Mouse (Mus musculus) layer of hippocampus, postnatal 14 days (tissue): ENCODE measurements around the gene Pard6b. TPM values are rescaled to one million over a fixed set of nuclear protein-coding genes. Genes with fewer than 3 reads are reported as not detected.
"Not testable (repeated sequence)": the region's sequence is repeated elsewhere in the genome, so short reads cannot be mapped to it uniquely, and the experiment has no call there.

Experiments used
- DNase-seq, 2 experiments: peaks; one replicate each; pipeline ENCODE4 v3.0.0; 2021 to 2022; ENCODE audit warnings: low spot score in 2 of 2, mixed read lengths in 1 of 2
- total RNA-seq, 2 experiments: library from RNA; stranded (reverse); gene quantifications; 2 replicates each; pipeline ENCODE4 v1.2.3; 2021

Pard6b gene
- total RNA-seq, 2 experiments from 2014 or later = 3.4 to 5.3 TPM

- DNase-seq = peak; percentile 52 to 59
Observed at GRCm38 (mm10) chr2:168098040-168098439, 17.2 kb downstream of the Pard6b start.

DNA sequence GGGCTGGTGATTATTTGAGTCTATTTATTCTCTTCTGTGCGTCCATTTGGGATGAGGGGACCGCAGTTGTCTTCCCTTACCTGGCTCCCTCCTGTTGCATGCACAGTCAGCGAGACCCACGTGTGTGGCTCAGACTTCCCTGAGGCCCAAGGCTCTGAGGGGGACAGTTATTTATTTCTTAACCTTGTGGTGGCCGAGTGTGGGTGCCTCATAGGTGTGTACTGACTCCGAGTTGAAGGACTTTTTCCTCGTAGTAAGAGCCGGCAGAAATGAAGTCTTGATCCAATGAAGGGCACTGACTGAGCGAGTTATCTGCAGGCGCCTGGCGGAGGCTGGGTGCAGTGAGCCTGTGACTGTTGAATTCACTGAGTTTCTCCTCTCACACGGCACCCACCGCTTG, 19.2 kb downstream of the Pard6b start:
- no peak for DNase-seq

- DNase-seq = no peak
Observed at GRCm38 (mm10) chr2:168101805-168102204, 21.0 kb downstream of the Pard6b start.

DNA sequence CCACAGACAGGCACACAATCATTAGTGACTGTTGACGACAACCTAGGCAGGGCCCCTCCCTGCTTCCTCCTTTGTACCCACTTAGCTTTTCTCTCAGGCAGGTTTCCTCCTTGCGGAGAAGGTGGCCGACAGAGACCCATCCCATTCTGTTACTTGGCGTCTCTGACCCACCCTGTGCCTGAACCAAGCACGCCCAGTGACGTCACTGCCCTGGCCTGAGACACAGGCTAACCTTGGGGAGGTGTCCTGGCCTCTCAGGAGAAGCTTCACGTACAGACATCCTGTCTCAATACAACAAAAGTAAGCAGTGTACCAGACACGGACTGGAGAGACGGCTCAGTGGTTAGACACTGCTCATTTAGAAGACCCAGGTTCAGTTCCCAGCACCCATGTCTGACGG, 22.5 kb downstream of the Pard6b start:
- no peak for DNase-seq

GRCm38 (mm10) chr2:168104375-168105144, 23.8 kb downstream of the Pard6b start:
- no peak for DNase-seq

DNA sequence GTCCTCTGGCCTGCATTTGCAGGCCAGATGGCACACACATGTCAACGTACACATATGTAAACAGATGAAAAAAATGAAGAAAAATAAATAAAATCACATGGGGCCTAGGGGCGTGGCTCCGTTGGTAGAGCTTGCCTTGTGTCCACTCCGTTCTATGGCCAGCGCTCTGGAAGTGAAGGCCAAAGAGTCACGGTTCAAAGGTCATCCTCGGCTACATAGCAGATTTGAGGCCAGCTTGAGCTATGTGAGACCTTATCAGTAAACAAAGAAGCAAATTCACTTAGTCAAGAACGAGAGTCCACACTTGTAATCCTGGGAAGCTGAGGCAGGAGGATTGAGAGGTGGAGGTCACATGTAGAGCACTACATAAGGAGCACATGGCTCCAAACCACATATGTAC, 24.5 kb downstream of the Pard6b start:
- no peak for DNase-seq

DNA sequence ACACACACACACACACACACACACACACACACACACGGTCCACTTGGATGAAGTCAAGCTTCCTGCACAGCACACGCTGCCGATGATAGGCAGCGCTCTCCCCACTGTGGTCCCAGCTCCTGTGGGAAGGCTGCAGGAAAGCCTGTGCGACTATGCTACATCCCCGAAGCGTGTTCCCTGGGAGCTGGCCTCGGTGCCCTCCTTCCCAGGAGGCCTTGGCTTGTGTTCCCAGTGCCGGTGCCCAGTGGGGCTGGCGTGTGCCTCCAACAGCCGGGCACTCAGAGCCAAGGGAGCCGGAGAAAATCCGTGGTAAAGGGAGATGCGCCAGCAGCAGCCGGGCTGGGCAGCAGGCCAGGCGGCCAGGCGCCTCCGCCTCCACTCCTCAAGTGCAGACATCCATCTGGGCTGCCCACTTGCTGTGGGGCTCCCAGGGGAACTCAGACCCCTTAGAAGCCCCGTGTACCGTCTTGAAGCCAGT, 25.9 kb downstream of the Pard6b start:
- DNase-seq = peak; percentile 91 to 92

DNA sequence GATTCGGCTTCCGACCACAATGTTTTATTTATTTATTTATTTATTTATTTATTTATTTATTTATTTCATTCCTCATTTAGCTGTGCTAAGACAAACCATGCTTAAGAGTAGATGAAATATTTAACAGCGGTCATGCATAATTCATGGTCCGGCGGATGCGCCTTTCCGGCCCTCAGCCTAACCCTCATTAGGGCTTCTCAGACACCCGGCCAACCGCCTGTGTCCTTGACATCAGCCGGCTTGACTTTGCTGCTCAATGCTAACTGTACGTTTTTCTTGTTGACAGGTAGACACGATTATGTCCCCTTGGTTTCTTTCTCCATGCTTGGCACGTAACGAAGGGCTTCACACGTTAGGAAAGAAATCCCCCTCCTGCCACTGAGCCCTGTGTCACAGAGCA, 26.6 kb downstream of the Pard6b start:
- no peak for DNase-seq

DNA sequence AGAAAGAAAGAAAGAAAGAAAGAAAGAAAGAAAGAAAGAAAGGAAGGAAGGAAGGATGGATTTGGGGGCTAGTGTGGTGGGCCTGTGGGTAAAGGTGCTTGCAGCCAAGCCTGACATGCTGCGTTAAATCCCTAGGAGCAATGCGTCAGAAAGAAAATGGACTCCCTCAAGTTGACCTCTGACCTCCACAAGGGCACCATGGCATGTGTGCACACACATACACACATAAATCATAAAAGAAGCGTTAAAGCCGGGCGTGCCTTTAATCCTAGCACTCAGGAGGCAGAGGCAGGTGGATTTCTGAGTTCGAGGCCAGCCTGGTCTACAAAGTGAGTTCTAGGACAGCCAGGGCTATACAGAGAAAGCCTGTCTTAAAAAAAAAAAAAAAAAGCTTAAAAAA, 27.1 kb downstream of the Pard6b start:
- DNase-seq = not testable (repeated sequence)

DNA sequence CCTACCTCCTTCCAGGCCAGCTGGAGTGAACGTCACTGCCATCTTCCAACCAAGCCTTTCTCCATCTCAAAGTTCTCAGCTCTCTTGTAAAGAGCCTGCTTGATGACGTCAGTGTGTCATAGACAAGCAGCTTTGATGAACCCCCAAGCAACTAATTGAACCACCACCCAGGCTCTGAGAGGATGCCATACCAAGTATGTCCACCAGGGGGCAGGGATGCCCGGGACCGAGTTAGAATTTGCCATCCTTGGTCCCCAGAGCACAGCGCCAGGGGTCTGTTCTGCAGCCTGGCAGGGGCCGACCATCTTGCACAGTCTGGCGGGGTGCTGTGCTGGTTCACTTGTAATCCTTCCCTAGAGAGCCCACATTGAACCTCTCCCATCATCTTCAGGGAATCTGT, 31.1 kb downstream of the Pard6b start:
- peak; percentile 66 to 73 for DNase-seq

DNA sequence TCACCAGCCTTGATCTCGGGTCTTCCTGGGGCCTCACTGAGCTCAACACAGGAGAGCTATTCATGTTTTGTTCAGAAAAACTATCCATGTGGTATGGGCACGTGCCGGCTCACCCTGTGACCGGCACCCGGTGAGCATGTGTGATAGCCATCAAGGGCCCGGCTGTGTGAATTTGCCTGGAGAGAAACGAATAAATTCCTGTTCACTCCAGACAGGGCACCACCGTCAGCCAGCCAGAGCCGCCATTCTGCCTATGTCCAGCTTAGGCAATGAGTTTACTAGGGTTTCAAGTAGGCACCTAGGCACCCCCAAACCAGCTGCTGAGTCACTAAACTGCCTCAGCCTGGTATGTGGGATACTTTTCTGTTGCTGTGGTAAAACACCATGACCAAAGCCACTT, 32.5 kb downstream of the Pard6b start:
- no peak for DNase-seq

DNA sequence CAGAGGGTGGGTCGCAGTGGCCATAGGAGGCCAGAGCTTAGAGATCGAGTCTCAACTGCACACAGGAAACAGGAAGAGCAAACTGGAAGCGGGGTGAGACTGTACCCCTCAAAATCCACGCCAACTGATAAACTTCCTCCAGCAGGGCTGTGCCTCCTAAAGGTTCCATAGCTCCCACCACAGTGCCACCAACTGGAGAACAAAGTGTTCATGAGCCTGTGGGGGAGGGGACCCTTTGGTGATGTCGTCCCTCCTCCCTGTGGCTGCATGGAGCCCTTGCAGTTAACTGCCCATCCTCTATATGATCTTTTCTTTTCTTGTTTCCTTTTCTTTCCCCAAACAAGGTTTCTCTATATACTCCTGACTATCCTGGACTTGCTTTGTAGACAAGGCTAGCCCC, 32.9 kb downstream of the Pard6b start:
- DNase-seq = no peak

- peak; percentile 43 to 45 for DNase-seq
Observed at GRCm38 (mm10) chr2:168114699-168115350, 34.0 kb downstream of the Pard6b start.

GRCm38 (mm10) chr2:168115826-168116225, 35.0 kb downstream of the Pard6b start:
- DNase-seq = no peak

GRCm38 (mm10) chr2:168117147-168117546, 36.3 kb downstream of the Pard6b start:
- peak in 1 of 2 experiments; percentile 56 for DNase-seq

GRCm38 (mm10) chr2:168117553-168117952, 36.7 kb downstream of the Pard6b start:
- no peak for DNase-seq

DNA sequence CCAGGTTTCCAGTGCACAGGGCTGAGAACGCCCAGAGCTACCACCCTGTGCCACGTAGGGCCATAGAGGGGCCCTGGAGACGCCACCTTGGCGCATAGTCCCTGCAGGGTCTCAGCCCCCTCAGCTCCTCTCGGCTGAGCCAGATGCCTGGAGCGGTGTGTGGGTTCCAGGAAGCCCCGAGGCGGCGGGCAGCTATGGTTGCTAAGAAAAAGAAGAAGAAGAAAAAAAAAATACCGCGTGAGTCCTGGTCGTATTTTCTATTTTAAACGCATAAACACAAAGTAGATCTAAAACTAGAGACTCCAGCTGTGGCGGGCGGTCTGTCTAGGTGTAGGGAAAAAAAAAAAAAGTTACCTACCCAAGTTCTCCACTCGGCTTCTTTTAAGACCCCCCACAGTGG, 37.2 kb downstream of the Pard6b start:
- no peak for DNase-seq

GRCm38 (mm10) chr2:168118456-168118855, 37.7 kb downstream of the Pard6b start:
- no peak for DNase-seq

GRCm38 (mm10) chr2:168119123-168119522, 38.3 kb downstream of the Pard6b start:
- no peak for DNase-seq

DNA sequence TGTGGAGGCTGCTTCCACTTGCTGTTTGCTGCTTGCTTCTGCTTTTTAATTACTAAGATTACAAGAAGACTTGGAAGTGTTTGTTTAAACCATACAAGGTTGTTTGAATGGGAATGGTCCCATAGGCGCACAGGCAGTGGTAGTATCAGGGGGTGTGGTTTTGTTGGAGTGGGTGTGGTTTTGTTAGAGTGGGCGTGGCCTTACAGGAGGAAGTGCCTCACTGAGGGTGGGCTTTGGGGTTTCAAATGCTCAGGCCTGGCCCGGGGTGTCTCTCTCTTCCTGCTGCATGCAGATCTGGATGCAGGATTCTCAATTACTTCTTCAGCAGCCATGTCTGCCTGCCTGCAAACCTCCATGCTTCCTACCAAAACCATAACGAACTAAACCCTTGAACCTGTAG, 40.1 kb downstream of the Pard6b start:
- DNase-seq = no peak

DNA sequence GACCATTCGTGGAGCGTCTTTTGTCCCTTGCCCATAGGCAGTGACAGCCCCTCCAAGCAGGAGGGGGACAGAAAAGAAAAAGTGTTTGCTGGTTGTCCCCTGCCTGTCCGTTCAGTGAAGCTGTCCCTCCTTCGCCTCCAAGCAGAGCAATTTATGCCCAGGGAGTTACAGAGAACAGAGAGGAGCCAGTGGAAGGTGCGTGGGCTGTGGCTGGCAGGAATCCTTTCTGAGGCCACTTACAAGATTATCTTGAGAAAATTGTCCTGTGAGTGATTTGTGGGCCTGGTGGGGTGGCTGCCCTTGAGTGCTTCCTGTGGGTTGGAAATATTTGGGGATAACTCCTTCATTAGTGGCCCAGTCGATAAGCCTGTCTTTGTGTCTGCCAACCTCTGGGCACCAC, 42.8 kb downstream of the Pard6b start:
- DNase-seq = no peak

- DNase-seq = no peak
Observed at GRCm38 (mm10) chr2:168125288-168126089, 44.7 kb downstream of the Pard6b start.
